Mouse (Mus musculus) neural tube, embryonic 10.5 days (tissue): ENCODE data around the gene Evx1.
"Not testable (repeated sequence)": the region's sequence is repeated elsewhere in the genome, so short reads cannot be mapped to it uniquely, and the experiment has no call there.

Experiments used
- DNase-seq: peaks from one replicate; pipeline ENCODE4 v3.0.0-alpha.2; 2017; ENCODE audit warnings: low spot score; ENCODE audit errors: extremely low spot score

Evx1 gene

GRCm38 (mm10) chr6:52320966-52321825 is 7.9 kb downstream of the Evx1 start:
- DNase-seq: peak; percentile 54

GRCm38 (mm10) chr6:52321826-52322315 is 8.6 kb downstream of the Evx1 start:
- peak; percentile 52 for DNase-seq

- DNase-seq: peak; percentile 50
Observed at GRCm38 (mm10) chr6:52322721-52323215, 9.5 kb downstream of the Evx1 start.

GRCm38 (mm10) chr6:52323292-52323691 is 10.0 kb downstream of the Evx1 start:
- no peak for DNase-seq

- no peak for DNase-seq
Observed at GRCm38 (mm10) chr6:52324061-52324460, 10.8 kb downstream of the Evx1 start.

GRCm38 (mm10) chr6:52346816-52347215 is 33.5 kb downstream of the Evx1 start:
- not testable (repeated sequence) for DNase-seq

GRCm38 (mm10) chr6:52366021-52366420 is 52.7 kb downstream of the Evx1 start:
- no peak for DNase-seq

GRCm38 (mm10) chr6:52366533-52366932 is 53.2 kb downstream of the Evx1 start:
- DNase-seq: no peak

- no peak for DNase-seq
Observed at GRCm38 (mm10) chr6:52367067-52367466, 53.8 kb downstream of the Evx1 start.
